Mouse (Mus musculus) CH12.LX (cell line): ENCODE data around the gene Cfap44. TPM values are rescaled to one million over a fixed set of nuclear protein-coding genes. Genes with fewer than 3 reads are reported as not detected.

ENCODE experiments used
- DNase-seq: peaks from one replicate; pipeline ENCODE4 v3.0.0-alpha.2; 2013; ENCODE audit errors: extremely low read depth
- H3K27ac ChIP-seq: 2 replicates; pipeline ENCODE4 v1.5.1; 2012; ENCODE audit warnings: low read depth, mild to moderate bottlenecking, control low read depth, moderate library complexity; ENCODE audit not compliant: insufficient read depth
- H3K27me3 ChIP-seq: replicated peaks from 2 replicates; pipeline ENCODE3; 2012; ENCODE audit warnings: inconsistent platforms
- H3K36me3 ChIP-seq, 2 experiments: replicated peaks in 1 of 2; 2 replicates each; pipeline versions ENCODE3 to v1.6.1; 2012; ENCODE audit warnings: inconsistent platforms in 1 of 2, low read length in 1 of 2, mild to moderate bottlenecking in 1 of 2, mixed read lengths in 1 of 2, moderate library complexity in 1 of 2; ENCODE audit not compliant: control insufficient read depth in 1 of 2, insufficient read depth in 1 of 2
- H3K4me1 ChIP-seq, 2 experiments: 2 replicates each; pipeline ENCODE4 v1.6.1; 2012; ENCODE audit warnings: inconsistent platforms in 1 of 2, moderate library complexity in 1 of 2; ENCODE audit not compliant: insufficient read depth in 2 of 2, control insufficient read depth in 1 of 2
- H3K4me2 ChIP-seq: 2 replicates; pipeline ENCODE4 v1.6.1; 2012; ENCODE audit warnings: low read depth, mild to moderate bottlenecking, control low read depth; ENCODE audit not compliant: poor library complexity, insufficient read depth, severe bottlenecking
- H3K4me3 ChIP-seq, 3 experiments: fragments of 150-350 bp in 1 of 3; sonication (generic) in 1 of 3; replicated peaks in 1 of 3; 2 replicates each; pipeline versions ENCODE3 to v1.5.1; 2011 to 2012; ENCODE audit warnings: low read depth in 2 of 3, low read length in 2 of 3, mild to moderate bottlenecking in 2 of 3, moderate library complexity in 2 of 3, control low read depth in 1 of 3, improper control_type of control experiment in 1 of 3, inconsistent platforms in 1 of 3, mixed read lengths in 1 of 3; ENCODE audit not compliant: poor library complexity in 1 of 3
- H3K79me2 ChIP-seq: replicated peaks from 2 replicates; pipeline ENCODE4 v1.6.1; 2012; ENCODE audit warnings: mild to moderate bottlenecking, moderate library complexity; ENCODE audit not compliant: control insufficient read depth, poor library complexity, insufficient read depth, severe bottlenecking; ENCODE audit errors: extremely low read depth
- H3K9ac ChIP-seq: 2 replicates; pipeline ENCODE4 v1.6.1; 2012; ENCODE audit warnings: low read depth, mild to moderate bottlenecking, control low read depth, moderate library complexity; ENCODE audit not compliant: insufficient read depth
- H3K9me3 ChIP-seq: replicated peaks from 2 replicates; pipeline ENCODE3; 2012; ENCODE audit warnings: low read length, inconsistent platforms, mixed read lengths
- CHD1 ChIP-seq: IDR thresholded peaks from 2 replicates; pipeline ENCODE4 v1.6.1; 2012; ENCODE audit warnings: low read depth, low read length, improper control_type of control experiment, inconsistent platforms
- CHD2 ChIP-seq: IDR thresholded peaks from 2 replicates; pipeline ENCODE4 v1.6.1; 2011; ENCODE audit warnings: low read length, improper control_type of control experiment
- E2F4 ChIP-seq: IDR thresholded peaks from 2 replicates; pipeline ENCODE4 v1.6.1; 2011; ENCODE audit warnings: low read depth, low read length, improper control_type of control experiment; ENCODE audit not compliant: insufficient replicate concordance
- ETS1 ChIP-seq: conservative IDR thresholded peaks from 2 replicates; pipeline ENCODE4 v1.6.1; 2012; ENCODE audit warnings: low read depth, mild to moderate bottlenecking, inconsistent platforms, low read length, improper control_type of control experiment, moderate library complexity
- GABPA ChIP-seq: IDR thresholded peaks from 2 replicates; pipeline ENCODE4 v1.6.1; 2012; ENCODE audit warnings: low read depth, low read length, improper control_type of control experiment, inconsistent platforms; ENCODE audit not compliant: insufficient replicate concordance
- HCFC1 ChIP-seq: IDR thresholded peaks from 2 replicates; pipeline ENCODE4 v1.6.1; 2012; ENCODE audit warnings: low read depth, mild to moderate bottlenecking, inconsistent platforms, low read length, improper control_type of control experiment
- IRF4 ChIP-seq: IDR thresholded peaks from 2 replicates; pipeline ENCODE4 v1.6.1; 2014; ENCODE audit warnings: low read depth, mild to moderate bottlenecking, inconsistent platforms, low read length, improper control_type of control experiment
- JUN ChIP-seq: IDR thresholded peaks from 2 replicates; pipeline ENCODE4 v1.6.1; 2011; ENCODE audit warnings: low read depth, mild to moderate bottlenecking, low read length, improper control_type of control experiment, moderate library complexity; ENCODE audit not compliant: insufficient read depth
- JUND ChIP-seq: conservative IDR thresholded peaks from 2 replicates; pipeline ENCODE4 v1.6.1; 2011; ENCODE audit warnings: low read depth, low read length, improper control_type of control experiment
- MAFK ChIP-seq: IDR thresholded peaks from 2 replicates; pipeline ENCODE4 v1.6.1; 2011; ENCODE audit warnings: low read length, improper control_type of control experiment; ENCODE audit not compliant: insufficient replicate concordance
- MXI1 ChIP-seq: IDR thresholded peaks from 2 replicates; pipeline ENCODE4 v1.6.1; 2011; ENCODE audit warnings: mild to moderate bottlenecking, low read depth, low read length, improper control_type of control experiment
- NRF1 ChIP-seq: IDR thresholded peaks from 2 replicates; pipeline ENCODE4 v1.6.1; 2014; ENCODE audit warnings: low read depth, mild to moderate bottlenecking, inconsistent platforms, low read length, improper control_type of control experiment, moderate library complexity
- PAX5 ChIP-seq: IDR thresholded peaks from 2 replicates; pipeline ENCODE4 v1.6.1; 2012; ENCODE audit warnings: low read length, inconsistent platforms, mixed read lengths
- POLR2A ChIP-seq: IDR thresholded peaks from 2 replicates; pipeline ENCODE4 v1.6.1; 2011; ENCODE audit warnings: low read depth, mild to moderate bottlenecking, improper control_type of control experiment, low read length
- RAD21 ChIP-seq: IDR thresholded peaks from 2 replicates; pipeline ENCODE4 v1.6.1; 2011; ENCODE audit warnings: low read depth, mild to moderate bottlenecking, low read length, improper control_type of control experiment, moderate library complexity
- TBP ChIP-seq: conservative IDR thresholded peaks from 2 replicates; pipeline ENCODE4 v1.6.1; 2011; ENCODE audit warnings: low read depth, low read length, improper control_type of control experiment
- TCF12 ChIP-seq: IDR thresholded peaks from 2 replicates; pipeline ENCODE4 v1.6.1; 2014; ENCODE audit warnings: low read depth, mild to moderate bottlenecking, inconsistent platforms, low read length, improper control_type of control experiment
- UBTF ChIP-seq: IDR thresholded peaks from 2 replicates; pipeline ENCODE4 v1.6.1; 2012; ENCODE audit warnings: low read depth, mild to moderate bottlenecking, inconsistent platforms, low read length, improper control_type of control experiment, moderate library complexity
- USF1 ChIP-seq: IDR thresholded peaks from 2 replicates; pipeline ENCODE4 v1.6.1; 2014; ENCODE audit warnings: low read depth, mild to moderate bottlenecking, inconsistent platforms, low read length, improper control_type of control experiment
- ZKSCAN1 ChIP-seq: IDR thresholded peaks from 2 replicates; pipeline ENCODE4 v1.6.1; 2012; ENCODE audit warnings: low read depth, inconsistent platforms, low read length, improper control_type of control experiment, borderline replicate concordance
- ZMIZ1 ChIP-seq: IDR thresholded peaks from 2 replicates; pipeline ENCODE4 v1.6.1; 2012; ENCODE audit warnings: low read depth, mild to moderate bottlenecking, inconsistent platforms, low read length, improper control_type of control experiment
- ZNF384 ChIP-seq: IDR thresholded peaks from 2 replicates; pipeline ENCODE4 v1.6.1; 2012; ENCODE audit warnings: low read depth, low read length, improper control_type of control experiment, inconsistent platforms
- dilution Hi-C: fragments of 300-500 bp; cut with MboI; formaldehyde crosslinking; loops from 2 replicates; pipeline ENCODE4 v1.14.3; 2020; ENCODE audit warnings: low sequenced_read_pairs; ENCODE audit not compliant: extremely low pct_unique_long_range_greater_than_20kb, extremely low pct_ligation_motif_present
- in situ Hi-C: fragments of 300-500 bp; cut with MboI; formaldehyde crosslinking; loops from 3 replicates; pipeline ENCODE4 v1.14.3; 2019; ENCODE audit warnings: low sequenced_read_pairs, low pct_ligation_motif_present, low pct_unique_long_range_greater_than_20kb, mixed read lengths
- polyA plus RNA-seq: library from polyadenylated mRNA; unstranded; fragments of >175 nt; gene quantifications from 2 replicates; pipeline ENCODE4 v1.2.1, GENCODE M21; 2012; ENCODE audit warnings: low read depth; ENCODE audit not compliant: insufficient read length
- total RNA-seq, 2 experiments: library from RNA; depleted of rRNA; stranded (reverse); fragments of 300-350 nt in 1 of 2; fragments of >200 nt in 1 of 2; gene quantifications; 2 replicates each; pipeline ENCODE4 v1.2.3; 2012 to 2014

Cfap44 gene
- total and polyA plus RNA-seq, 3 experiments = not detected

DNA sequence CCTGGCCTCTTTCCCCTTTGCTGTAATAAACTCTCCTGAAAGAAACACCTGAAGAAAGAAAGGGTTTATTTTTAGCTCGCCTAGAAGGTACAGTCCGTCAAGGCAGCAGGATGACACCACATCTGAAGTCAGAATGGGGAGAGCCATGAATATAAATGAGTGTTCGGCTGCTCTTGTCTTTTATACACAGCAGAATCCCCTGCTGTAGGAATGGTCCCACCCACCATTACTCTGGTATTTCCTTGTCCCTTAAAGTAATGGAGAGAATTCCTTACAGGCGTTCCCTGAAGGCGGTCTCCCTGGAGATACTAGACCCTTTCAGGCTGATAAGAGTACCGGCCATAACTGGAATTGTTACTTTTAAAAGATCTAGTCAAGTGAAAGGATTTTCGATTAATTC is 35.4 kb downstream of the Cfap44 start:
- no peak for DNase-seq
- no peak overlapping the region for H3K27ac ChIP-seq
- H3K9me3 ChIP-seq = no peaks in the 10 kb centered on the region
- dilution Hi-C loops = no loop called here
- no peak overlapping the region for H3K9ac ChIP-seq
- H3K27me3 ChIP-seq = no peaks in the 10 kb centered on the region
- no peak overlapping the region for H3K4me3 ChIP-seq
- no peaks in the 10 kb centered on the region for H3K79me2 ChIP-seq
- no peaks in the 10 kb centered on the region for H3K4me1 ChIP-seq
- no peak overlapping the region; the same call in 1 of the 2 replicates for H3K4me2 ChIP-seq
- no peaks in the 10 kb centered on the region for H3K36me3 ChIP-seq
- TF ChIP-seq IRF4 = no peak
- no peak for TF ChIP-seq JUN
- TF ChIP-seq RAD21 = no peak
- no peak for TF ChIP-seq NRF1
- no peak for TF ChIP-seq GABPA
- TF ChIP-seq ETS1 = no peak
- no peak for TF ChIP-seq TBP
- TF ChIP-seq MAFK = no peak
- no peak for TF ChIP-seq USF1
- TF ChIP-seq PAX5 = no peak
- no peak for TF ChIP-seq TCF12
- TF ChIP-seq POLR2A = no peak
- TF ChIP-seq CHD2 = no peak
- no peak for TF ChIP-seq ZMIZ1
- TF ChIP-seq E2F4 = no peak
- no peak for TF ChIP-seq ZKSCAN1
- no peak for TF ChIP-seq UBTF
- no peak for TF ChIP-seq ZNF384
- no peak for TF ChIP-seq HCFC1
- TF ChIP-seq CHD1 = no peak
- in situ Hi-C loops = no loop called here

DNA sequence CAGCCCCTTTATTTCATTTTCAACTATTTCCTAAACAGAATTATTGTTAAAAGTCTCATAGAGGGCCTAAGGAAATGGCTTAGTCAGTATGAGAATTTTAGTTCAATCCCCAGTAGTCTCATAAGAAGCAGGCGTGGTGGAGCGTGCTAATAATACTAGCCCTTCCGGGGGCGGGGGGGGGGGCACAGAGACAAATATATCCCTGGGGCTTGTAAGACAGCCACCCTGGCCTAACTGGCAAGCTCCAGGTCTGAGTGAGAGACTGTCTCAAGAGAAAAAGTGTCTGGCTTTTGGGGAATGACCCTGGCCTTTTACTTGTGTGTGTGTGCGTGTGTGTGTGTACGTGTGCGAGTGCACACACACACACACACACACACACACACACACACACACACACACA is 40.3 kb downstream of the Cfap44 start:
- no peaks in the 10 kb centered on the region for H3K79me2 ChIP-seq
- H3K4me3 ChIP-seq = no peak overlapping the region
- TF ChIP-seq JUND (no peak), MXI1 (no peak), TBP (no peak), CHD2 (no peak)
- H3K4me1 ChIP-seq = no peaks in the 10 kb centered on the region
- H3K27ac ChIP-seq = no peak overlapping the region
- no peak overlapping the region for H3K9ac ChIP-seq
- in situ Hi-C loops = no loop called here
- dilution Hi-C loops = no loop called here
- H3K27me3 ChIP-seq = no peaks in the 10 kb centered on the region
- no peaks in the 10 kb centered on the region for H3K36me3 ChIP-seq
- no peak for DNase-seq
- no peaks in the 10 kb centered on the region for H3K9me3 ChIP-seq
- H3K4me2 ChIP-seq = no peak overlapping the region
